Mouse (Mus musculus) Patski (cell line): ENCODE data around the gene Map3k12. TPM values are rescaled to one million over a fixed set of nuclear protein-coding genes. Genes with fewer than 3 reads are reported as not detected.
A peak's percentile ranks its signal among the peaks of the same experiment; 100 is the strongest.

ENCODE experiments used
- ATAC-seq: fragments of 100-300 bp; one replicate; pipeline ENCODE4 v1.8.0; 2021
- CTCF ChIA-PET: fragments of 350-600 bp; sonication (Branson Sonifier 250); formaldehyde crosslinking; loops from one replicate; lab custom pipeline; 2022; ENCODE audit warnings: inconsistent platforms; lab: Charles Lee
- POLR2A ChIA-PET: fragments of 350-600 bp; sonication (Branson Sonifier 250); formaldehyde crosslinking; loops from one replicate; lab custom pipeline; 2022; ENCODE audit warnings: antibody characterized with exemption, inconsistent platforms; lab: Charles Lee
- DNase-seq: peaks from one replicate; pipeline ENCODE4 v3.0.0-alpha.2; 2011; ENCODE audit warnings: low read depth, low spot score
- H3K27me3 ChIP-seq: fragments of 371-371 bp; one replicate; pipeline ENCODE4 v1.5.1; 2021
- CTCF ChIP-seq: fragments of 100-300 bp; IDR thresholded peaks from one replicate; pipeline ENCODE4 v1.5.1; 2021
- in situ Hi-C: fragments of 300-500 bp; cut with MboI; formaldehyde crosslinking; loops from 3 replicates; pipeline ENCODE4 v1.11.1; 2018; ENCODE audit warnings: low pct_unique_long_range_greater_than_20kb, mixed read lengths
- polyA plus RNA-seq: library from polyadenylated mRNA; unstranded; gene quantifications from one replicate; pipeline ENCODE4 v1.2.3, GENCODE M21; 2021

Gene Map3k12
- polyA plus RNA-seq, 1 experiment from 2014 or later: 41.5 TPM

- no peaks in the 10 kb centered on the region for H3K27me3 ChIP-seq
- TF ChIP-seq CTCF: no peak
- POLR2A ChIA-PET: interaction anchor here (1.0 kb wide), 1 partner anchor 50 kb away, joined by 3 read pairs; no protein-coding TSS in a partner anchor
- no peak for DNase-seq
- in situ Hi-C loops: no loop called here
- no peak for ATAC-seq
- CTCF ChIA-PET: interaction anchor here (0.6 to 1.3 kb wide), 2 partner anchors 8 to 51 kb away, joined by 3 to 4 read pairs; partner anchors contain the start of gene Pcbp2
These were observed 4.6 kb upstream of the Map3k12 start for GRCm38 (mm10) chr15:102521480-102521879.

GRCm38 (mm10) chr15:102520416-102520815 is 3.6 kb upstream of the Map3k12 start:
- POLR2A ChIA-PET: interaction anchor here (0.5 kb wide), 1 partner anchor 90 kb away, joined by 6 read pairs; no protein-coding TSS in a partner anchor
- H3K27me3 ChIP-seq: no peaks in the 10 kb centered on the region
- no peak for TF ChIP-seq CTCF
- in situ Hi-C loops: no loop called here
- no peak for ATAC-seq
- DNase-seq: no peak
- CTCF ChIA-PET: interaction anchor here (1.3 kb wide), 1 partner anchor 9 kb away, joined by 4 read pairs; no protein-coding TSS in a partner anchor

- ATAC-seq (no peak), DNase-seq (no peak)
- in situ Hi-C loops: no loop called here
- CTCF ChIA-PET: no interaction called here
- TF ChIP-seq CTCF: no peak
- H3K27me3 ChIP-seq: no peaks in the 10 kb centered on the region
- POLR2A ChIA-PET: interaction anchor here (0.5 to 2.1 kb wide), 3 partner anchors 9 to 89 kb away, joined by 3 to 6 read pairs (median 6); no protein-coding TSS in a partner anchor
These were observed 2.6 kb upstream of the Map3k12 start for GRCm38 (mm10) chr15:102519211-102520141.

- in situ Hi-C loops: no loop called here
- TF ChIP-seq CTCF: no peak
- CTCF ChIA-PET: interaction anchor here (1.8 kb wide), 1 partner anchor 9 kb away, joined by 5 read pairs; no protein-coding TSS in a partner anchor
- POLR2A ChIA-PET: interaction anchor here (0.5 to 2.1 kb wide), 4 partner anchors 8 to 57 kb away, joined by 3 to 6 read pairs (median 4); no protein-coding TSS in a partner anchor
- ATAC-seq (no peak), DNase-seq (no peak)
- no peaks in the 10 kb centered on the region for H3K27me3 ChIP-seq
These were observed 2.0 kb upstream of the Map3k12 start for GRCm38 (mm10) chr15:102518859-102519201.

GRCm38 (mm10) chr15:102517976-102518858 is 1.4 kb upstream of the Map3k12 start, which contains the start of gene Tarbp2:
Gene Tarbp2, plus strand, starts transcription at chr15:102518192.
- in situ Hi-C loops: no loop called here
- POLR2A ChIA-PET: interaction anchor here (0.5 to 2.1 kb wide), 9 partner anchors 8 to 239 kb away, joined by 3 to 6 read pairs (median 5); partner anchors contain the start of genes Mfsd5 and Prr13
- CTCF ChIA-PET: interaction anchor here (1.0 to 1.8 kb wide), 2 partner anchors 9 to 10 kb away, joined by 3 to 5 read pairs; no protein-coding TSS in a partner anchor
- H3K27me3 ChIP-seq: no peaks in the 10 kb centered on the region
- peak; percentile 99 for DNase-seq
- peak; percentile 95 for ATAC-seq
- no peak for TF ChIP-seq CTCF

- in situ Hi-C loops: no loop called here
- no peak for TF ChIP-seq CTCF
- H3K27me3 ChIP-seq: no peaks in the 10 kb centered on the region
- no peak for ATAC-seq
- ChIA-PET POLR2A (interaction anchor here (0.7 to 1.7 kb wide), 6 partner anchors 9 to 238 kb away, joined by 3 to 6 read pairs (median 5); partner anchors contain the start of genes Mfsd5 and Prr13), CTCF (interaction anchor here (1.0 to 1.8 kb wide), 3 partner anchors 7 to 10 kb away, joined by 3 to 5 read pairs (median 3); partner anchors contain the start of gene Npff)
- DNase-seq: no peak
These were observed 739 bp upstream of the Map3k12 start for GRCm38 (mm10) chr15:102517631-102517975.

GRCm38 (mm10) chr15:102516293-102516692 is 571 bp downstream of the Map3k12 start:
- TF ChIP-seq CTCF: no peak
- in situ Hi-C loops: no loop called here
- ChIA-PET POLR2A (interaction anchor here (0.6 to 1.7 kb wide), 2 partner anchors 21 to 24 kb away, joined by 5 read pairs; no protein-coding TSS in a partner anchor), CTCF (interaction anchor here (1.1 to 1.5 kb wide), 2 partner anchors 9 kb away, joined by 3 read pairs; partner anchors contain the start of gene Npff)
- no peaks in the 10 kb centered on the region for H3K27me3 ChIP-seq
- ATAC-seq (no peak), DNase-seq (no peak)

GRCm38 (mm10) chr15:102515791-102516190 is 1.1 kb downstream of the Map3k12 start:
- ChIA-PET CTCF (no interaction called here), POLR2A (no interaction called here)
- no peaks in the 10 kb centered on the region for H3K27me3 ChIP-seq
- in situ Hi-C loops: no loop called here
- TF ChIP-seq CTCF: no peak
- DNase-seq (no peak), ATAC-seq (no peak)

- H3K27me3 ChIP-seq: no peaks in the 10 kb centered on the region
- CTCF ChIA-PET: no interaction called here
- POLR2A ChIA-PET: no interaction called here
- no peak for TF ChIP-seq CTCF
- in situ Hi-C loops: no loop called here
- DNase-seq (no peak), ATAC-seq (no peak)
These were observed 1.6 kb downstream of the Map3k12 start for GRCm38 (mm10) chr15:102515261-102515660.
